Mouse (Mus musculus) kidney, postnatal 0 days (tissue): ENCODE data around the gene Fgfr2. TPM values are rescaled to one million over a fixed set of nuclear protein-coding genes. Genes with fewer than 3 reads are reported as not detected.
"Not testable (repeated sequence)": the region's sequence is repeated elsewhere in the genome, so short reads cannot be mapped to it uniquely, and the experiment has no call there.

Experiments
- ATAC-seq: fragments of 200-750 bp; cut with Nextera tagmentation; replicated peaks from 2 replicates; pipeline ENCODE4 v1.8.0; 2017; ENCODE audit warnings: low read depth, moderate number of reproducible peaks, moderate TSS enrichment, moderate library complexity; ENCODE audit not compliant: low FRiP score
- DNase-seq: peaks from one replicate; pipeline ENCODE4 v3.0.0-alpha.2; 2016; ENCODE audit warnings: low spot score
- H3K27ac ChIP-seq: fragments of 300-500 bp; sonication (generic); 2 replicates; pipeline ENCODE4 v1.5.1; 2014; ENCODE audit warnings: mild to moderate bottlenecking
- H3K27me3 ChIP-seq: fragments of 300-500 bp; sonication (generic); 2 replicates; pipeline ENCODE4 v1.6.1; 2014; ENCODE audit warnings: low read length, mixed read lengths; ENCODE audit not compliant: insufficient read depth
- H3K36me3 ChIP-seq: fragments of 300-500 bp; sonication (generic); 2 replicates; pipeline ENCODE4 v1.6.1; 2014; ENCODE audit warnings: low read length, mixed read lengths; ENCODE audit not compliant: insufficient read depth
- H3K4me1 ChIP-seq: fragments of 300-500 bp; sonication (generic); replicated peaks from 2 replicates; pipeline ENCODE4 v1.6.1; 2014; ENCODE audit warnings: antibody characterized with exemption, low read length, mixed read lengths; ENCODE audit not compliant: insufficient read depth
- H3K4me2 ChIP-seq: fragments of 300-500 bp; sonication (generic); 2 replicates; pipeline ENCODE4 v1.6.1; 2014; ENCODE audit warnings: mild to moderate bottlenecking, low read length, moderate library complexity, mixed read lengths
- H3K4me3 ChIP-seq: fragments of 300-500 bp; sonication (generic); replicated peaks from 2 replicates; pipeline ENCODE4 v1.5.1; 2014; ENCODE audit warnings: low read depth, low read length
- H3K9ac ChIP-seq: fragments of 300-500 bp; sonication (generic); 2 replicates; pipeline ENCODE4 v1.6.1; 2014; ENCODE audit warnings: low read depth, low read length
- H3K9me3 ChIP-seq: fragments of 300-500 bp; sonication (generic); replicated peaks from 2 replicates; pipeline ENCODE4 v1.6.1; 2016; ENCODE audit warnings: low read length, inconsistent platforms, mixed read lengths
- CTCF ChIP-seq: IDR thresholded peaks from 2 replicates; pipeline ENCODE4 v1.5.1; 2016; ENCODE audit warnings: antibody characterized with exemption, low read depth, mild to moderate bottlenecking, moderate library complexity
- WGBS: fragments of 180-500 bp; shearing (Covaris S2); extraction: QIAGEN DNeasy Blood & Tissue Kit; methylation state at CpG from one replicate; pipeline ENCODE4 v1.1.7; 2014; 5-methylcytosine and 5-hydroxymethylcytosine counted together
- polyA plus RNA-seq: library from polyadenylated mRNA; unstranded; fragments of >200 nt; fragmentation: Nextera tagmentation; extraction: Ambion mirVana; gene quantifications from 2 replicates; pipeline ENCODE4 v1.2.1, GENCODE M21; 2015

Fgfr2 gene
- polyA plus RNA-seq, 1 experiment from 2014 or later = 79.8 TPM

GRCm38 (mm10) chr7:130537068-130537467 lies 2586.1 kb downstream of the Fgfr2 start:
- DNase-seq (no peak), ATAC-seq (no peak)
- no peak overlapping the region for H3K4me2 ChIP-seq
- H3K27ac ChIP-seq = no peak overlapping the region
- H3K4me1 ChIP-seq = no peaks in the 10 kb centered on the region
- TF ChIP-seq CTCF = no peak
- H3K9me3 ChIP-seq = no peaks in the 10 kb centered on the region
- H3K9ac ChIP-seq = no peak overlapping the region
- no peak overlapping the region for H3K4me3 ChIP-seq
- no peaks in the 10 kb centered on the region for H3K27me3 ChIP-seq
- 91% methylated on average over 4 of the region's 4 CpGs for WGBS
- H3K36me3 ChIP-seq = peaks cover 63% of the 10 kb centered on the region

- no peaks in the 10 kb centered on the region for H3K9me3 ChIP-seq
- no peak for DNase-seq
- no peak overlapping the region for H3K27ac ChIP-seq
- no peak overlapping the region for H3K4me3 ChIP-seq
- peak; percentile 44 for TF ChIP-seq CTCF
- no peak overlapping the region for H3K9ac ChIP-seq
- no peaks in the 10 kb centered on the region for H3K4me1 ChIP-seq
- peaks cover 58% of the 10 kb centered on the region for H3K36me3 ChIP-seq
- 90% methylated on average over 4 of the region's 4 CpGs for WGBS
- H3K4me2 ChIP-seq = no peak overlapping the region
- ATAC-seq = no peak
- no peaks in the 10 kb centered on the region for H3K27me3 ChIP-seq
Observed at GRCm38 (mm10) chr7:130535174-130535573, 2588.0 kb downstream of the Fgfr2 start.

GRCm38 (mm10) chr7:130533316-130534260 lies 2589.6 kb downstream of the Fgfr2 start:
- 46% methylated on average over 24 of the region's 25 CpGs for WGBS
- Histone ChIP-seq H3K4me1 (no peaks in the 10 kb centered on the region), H3K27ac (no peak overlapping the region), H3K27me3 (no peaks in the 10 kb centered on the region), H3K4me3 (no peak overlapping the region), H3K4me2 (no peak overlapping the region), H3K9me3 (no peaks in the 10 kb centered on the region), H3K36me3 (peaks cover 46% of the 10 kb centered on the region), H3K9ac (no peak overlapping the region)
- peak; percentile 85 for ATAC-seq
- DNase-seq = peak; percentile 92
- peak; percentile 92 for TF ChIP-seq CTCF

- not testable (repeated sequence) for H3K4me2 ChIP-seq, H3K27ac ChIP-seq, H3K27me3 ChIP-seq, DNase-seq, H3K4me3 ChIP-seq, ATAC-seq, H3K9ac ChIP-seq, H3K9me3 ChIP-seq, H3K4me1 ChIP-seq
- peaks cover 24% of the 10 kb centered on the region; the same call in 1 of the 2 replicates for H3K36me3 ChIP-seq
- 94% methylated on average over 14 of the region's 15 CpGs for WGBS
Observed at GRCm38 (mm10) chr7:130531138-130531537, 2592.0 kb downstream of the Fgfr2 start.

GRCm38 (mm10) chr7:130527306-130527705 lies 2595.8 kb downstream of the Fgfr2 start:
- Histone ChIP-seq H3K36me3 (peaks cover 8% of the 10 kb centered on the region; the same call in 1 of the 2 replicates), H3K4me3 (no peak overlapping the region), H3K9me3 (no peaks in the 10 kb centered on the region), H3K27ac (no peak overlapping the region), H3K9ac (no peak overlapping the region), H3K27me3 (no peaks in the 10 kb centered on the region), H3K4me1 (no peaks in the 10 kb centered on the region), H3K4me2 (no peak overlapping the region)
- no peak for DNase-seq
- no peak for TF ChIP-seq CTCF
- ATAC-seq = no peak
- WGBS = 73% methylated on average over 9 of the region's 9 CpGs

GRCm38 (mm10) chr7:130523451-130523850 lies 2599.7 kb downstream of the Fgfr2 start:
- no peak overlapping the region for H3K4me2 ChIP-seq
- H3K9me3 ChIP-seq = no peaks in the 10 kb centered on the region
- H3K4me3 ChIP-seq = no peak overlapping the region
- no peak overlapping the region for H3K27ac ChIP-seq
- no peak for TF ChIP-seq CTCF
- H3K9ac ChIP-seq = no peak overlapping the region
- no peak for DNase-seq
- no peaks in the 10 kb centered on the region for H3K27me3 ChIP-seq
- ATAC-seq = no peak
- 89% methylated on average over 8 of the region's 8 CpGs for WGBS
- no peaks in the 10 kb centered on the region for H3K36me3 ChIP-seq
- H3K4me1 ChIP-seq = no peaks in the 10 kb centered on the region
